Comparison of ENCODE assay signal across 8 mouse cellular contexts in the genomic region with DNA sequence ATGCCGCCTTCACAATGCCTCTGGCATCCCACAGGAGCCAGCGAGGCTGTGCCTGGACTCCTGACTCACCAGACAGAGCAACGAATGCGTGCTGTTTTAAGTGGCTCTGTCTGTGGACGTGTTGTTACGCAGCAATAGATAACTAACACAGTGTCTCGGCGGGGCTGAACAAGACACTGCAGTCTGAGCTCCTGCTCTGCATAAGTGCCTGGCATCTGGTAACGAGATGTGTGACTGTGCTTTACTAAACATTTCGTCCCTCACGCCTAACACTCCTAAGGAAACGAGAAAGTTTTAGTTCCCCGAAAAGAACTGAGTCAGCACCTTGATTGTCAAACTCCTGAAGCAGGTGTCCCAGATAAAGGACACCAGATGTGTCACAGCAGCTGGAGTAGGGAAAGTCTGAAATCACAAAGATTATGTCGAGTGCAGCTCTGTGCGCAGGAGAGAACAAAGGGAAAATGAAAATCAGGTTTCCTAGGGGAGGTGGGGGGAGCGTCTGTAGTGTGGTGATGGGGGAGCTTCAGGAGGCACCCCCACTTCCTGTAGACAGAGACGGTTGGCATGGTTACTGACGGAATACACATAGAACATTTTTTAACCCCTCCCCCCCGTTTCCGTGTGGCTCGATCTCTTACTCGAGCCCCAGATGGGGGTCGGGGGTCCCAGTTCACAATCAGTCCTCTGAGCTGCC.
DNase-seq lines count a peak whose midpoint lies in the region; ATAC-seq lines count a peak whose summit lies in the region.

No protein-coding gene starts in this region.

- WGBS in heart, embryonic 12.5 days, result 27% methylated on average over 23 of the region's 23 CpGs
- WGBS in hindbrain, embryonic 12.5 days, result 38% methylated on average over 23 of the region's 23 CpGs
- 17% methylated on average over 23 of the region's 23 CpGs for WGBS in midbrain, embryonic 15.5 days

- DNase-seq in heart, postnatal 25 days (ENCODE audit: low spot score), result no peak
- DNase-seq in T-cell, adult 2 months (ENCODE audit: low spot score), result peak; percentile 68
- no peak for DNase-seq in urinary bladder, postnatal 14 days (ENCODE audit: low spot score)
- DNase-seq in gastrocnemius, adult 18-20 months (ENCODE audit: low spot score), result no peak
- DNase-seq in adrenal gland, postnatal 14 days, result no peak

- peak overlapping the region; percentile 12; the same call in 1 of the 2 replicates for H3K4me3 ChIP-seq in heart, embryonic 12.5 days
- H3K4me3 ChIP-seq in hindbrain, embryonic 12.5 days, result no peak overlapping the region
- H3K4me3 ChIP-seq in midbrain, embryonic 15.5 days, result no peak overlapping the region

- intact Hi-C loops in heart, postnatal 25 days (cut with DNase I), result loop anchor here (2.0 to 5.0 kb wide), 2 partner anchors 15 to 47 kb away; no protein-coding TSS in a partner anchor

- peak overlapping the region; percentile 31 for H3K27ac ChIP-seq in heart, embryonic 12.5 days (ENCODE audit: poor library complexity, severe bottlenecking)
- H3K27ac ChIP-seq in hindbrain, embryonic 12.5 days, result peak overlapping the region; percentile 37
- H3K27ac ChIP-seq in midbrain, embryonic 15.5 days, result peak overlapping the region; percentile 67

- H3K4me1 ChIP-seq in heart, embryonic 12.5 days (replicated peaks), result peaks cover 36% of the 10 kb centered on the region
- H3K4me1 ChIP-seq in hindbrain, embryonic 12.5 days, result peaks cover 87% of the 10 kb centered on the region
- H3K4me1 ChIP-seq in midbrain, embryonic 15.5 days, result peaks cover 76% of the 10 kb centered on the region

- H3K9me3 ChIP-seq in heart, embryonic 12.5 days (replicated peaks), result no peaks in the 10 kb centered on the region
- no peaks in the 10 kb centered on the region for H3K9me3 ChIP-seq in hindbrain, embryonic 12.5 days (replicated peaks)
- no peaks in the 10 kb centered on the region for H3K9me3 ChIP-seq in midbrain, embryonic 15.5 days

- no peak overlapping the region for H3K9ac ChIP-seq in heart, embryonic 12.5 days
- H3K9ac ChIP-seq in hindbrain, embryonic 12.5 days, result no peak overlapping the region
- H3K9ac ChIP-seq in midbrain, embryonic 15.5 days, result no peak overlapping the region; the same call in 1 of the 2 replicates

- ATAC-seq in heart, embryonic 12.5 days (ENCODE audit: insufficient number of reproducible peaks, low FRiP score), result peak; percentile 56
- ATAC-seq in hindbrain, embryonic 12.5 days (ENCODE audit: low FRiP score), result no peak
- ATAC-seq in midbrain, embryonic 15.5 days (replicated peaks), result 0 out of 2 replicates have a peak, but pooled peaks have one; percentile 15

- no peaks in the 10 kb centered on the region for H3K36me3 ChIP-seq in heart, embryonic 12.5 days
- H3K36me3 ChIP-seq in hindbrain, embryonic 12.5 days, result no peaks in the 10 kb centered on the region
- no peaks in the 10 kb centered on the region for H3K36me3 ChIP-seq in midbrain, embryonic 15.5 days (replicated peaks)

- H3K27me3 ChIP-seq in heart, embryonic 12.5 days (replicated peaks), result peaks cover 45% of the 10 kb centered on the region
- H3K27me3 ChIP-seq in hindbrain, embryonic 12.5 days, result no peaks in the 10 kb centered on the region
- no peaks in the 10 kb centered on the region for H3K27me3 ChIP-seq in midbrain, embryonic 15.5 days (replicated peaks)

- peak overlapping the region; percentile 58 for H3K4me2 ChIP-seq in heart, embryonic 12.5 days
- H3K4me2 ChIP-seq in hindbrain, embryonic 12.5 days (replicated peaks), result peak overlapping the region; percentile 13; the same call in 1 of the 2 replicates
- H3K4me2 ChIP-seq in midbrain, embryonic 15.5 days, result peak overlapping the region; percentile 25
